Mouse (Mus musculus) layer of hippocampus, adult 8-10 months (tissue): ENCODE measurements at regions not wholly inside any gene's neighbourhood (a gene's known extent, or its start where the extent isn't known, plus 50 kb on each side); places are given as distances from the start of the nearest gene placed in this dataset.
A peak's percentile ranks its signal among the peaks of the same experiment; 100 is the strongest.

ENCODE experiments used
- DNase-seq, 2 experiments: peaks; one replicate each; pipeline ENCODE4 v3.0.0; 2022; ENCODE audit warnings: low spot score in 2 of 2

DNA sequence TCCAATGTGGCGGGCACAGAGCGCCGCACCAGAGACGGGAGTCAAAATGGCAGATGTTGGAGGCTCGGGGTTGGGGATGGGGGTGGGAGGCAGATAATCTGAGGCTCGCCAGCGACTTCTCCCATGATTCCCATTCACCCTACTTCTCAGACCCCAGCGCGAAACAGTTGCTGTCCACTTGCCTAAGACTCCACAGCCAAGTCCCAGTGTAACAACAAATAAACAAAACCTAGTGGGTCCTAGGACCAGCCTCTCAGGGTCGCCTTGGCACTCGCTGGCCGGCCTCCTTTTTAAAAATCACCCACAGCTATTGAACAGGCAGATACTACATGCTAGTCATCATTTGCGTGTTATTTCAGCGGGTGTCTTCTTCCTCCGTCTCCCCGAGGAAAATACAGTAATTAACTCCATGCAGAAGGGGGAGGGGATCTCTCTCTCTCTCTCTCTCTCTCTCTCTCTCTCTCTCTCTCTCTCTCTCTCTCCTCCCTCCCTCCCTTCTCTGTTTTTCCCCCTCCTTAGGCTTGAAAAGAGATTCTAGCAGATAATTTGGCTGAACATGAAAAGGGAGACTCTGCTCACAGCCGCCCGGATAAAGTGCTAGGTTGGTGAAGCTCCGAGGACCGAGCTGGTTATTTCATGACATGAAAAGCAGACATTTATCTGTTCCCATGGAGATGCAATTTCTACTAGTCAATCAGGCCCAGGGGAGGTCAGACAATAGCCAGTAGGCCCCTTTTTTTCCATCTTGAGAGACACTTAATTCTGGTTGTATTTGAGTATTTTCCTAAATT is 71.9 kb upstream of the Zfp217 start:
- DNase-seq: peak in 1 of 2 experiments; percentile 12

- peak in 1 of 2 experiments; percentile 8 for DNase-seq
Measured at GRCm38 (mm10) chr2:170219161-170219581, 71.3 kb upstream of the Zfp217 start.

GRCm38 (mm10) chr2:170218230-170219044 is 70.5 kb upstream of the Zfp217 start:
- peak; percentile 26 to 46 for DNase-seq

DNA sequence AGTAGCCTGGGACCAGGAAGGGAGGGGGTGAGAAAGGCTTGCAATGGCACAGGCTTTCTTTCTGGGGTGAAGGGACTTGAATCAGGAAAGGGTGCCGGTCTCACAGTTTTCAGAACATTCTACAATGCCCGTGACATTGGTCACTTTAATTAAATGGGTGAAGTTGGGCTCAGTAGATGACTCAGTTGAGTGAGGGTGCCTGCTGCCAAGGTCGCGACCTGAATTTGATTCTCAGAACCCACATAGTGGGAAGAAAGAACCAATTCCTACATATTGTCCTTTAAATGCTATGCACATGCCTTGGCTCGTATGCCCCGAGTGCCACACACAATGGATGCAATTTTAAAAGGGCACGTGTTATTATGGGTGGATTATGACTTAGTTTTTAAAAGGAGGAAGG is 68.4 kb upstream of the Zfp217 start:
- DNase-seq: no peak

GRCm38 (mm10) chr2:170209121-170209520 is 61.2 kb upstream of the Zfp217 start:
- DNase-seq: no peak

GRCm38 (mm10) chr2:170207878-170208277 is 60.0 kb upstream of the Zfp217 start:
- DNase-seq: no peak

DNA sequence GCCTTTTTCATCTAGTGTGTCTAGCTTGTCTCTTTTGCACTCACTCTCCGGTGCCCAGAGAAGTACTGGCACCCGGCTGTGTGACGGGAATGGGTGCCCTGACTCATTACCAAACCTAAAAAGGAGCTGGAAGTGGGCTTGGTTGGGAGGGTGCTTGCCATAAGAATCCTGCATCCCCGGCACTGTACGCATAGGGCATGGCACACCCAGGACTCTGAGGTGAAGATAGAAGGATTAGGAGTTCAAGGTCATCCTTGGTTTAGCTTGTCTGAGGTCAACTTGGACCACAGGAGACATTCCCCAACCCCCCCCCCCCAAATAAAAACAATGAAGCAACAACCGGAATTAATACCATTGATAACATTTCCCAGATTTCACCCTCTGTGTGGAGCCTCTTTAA is 59.5 kb upstream of the Zfp217 start:
- DNase-seq: no peak

GRCm38 (mm10) chr2:170206870-170207269 is 59.0 kb upstream of the Zfp217 start:
- DNase-seq: no peak

DNA sequence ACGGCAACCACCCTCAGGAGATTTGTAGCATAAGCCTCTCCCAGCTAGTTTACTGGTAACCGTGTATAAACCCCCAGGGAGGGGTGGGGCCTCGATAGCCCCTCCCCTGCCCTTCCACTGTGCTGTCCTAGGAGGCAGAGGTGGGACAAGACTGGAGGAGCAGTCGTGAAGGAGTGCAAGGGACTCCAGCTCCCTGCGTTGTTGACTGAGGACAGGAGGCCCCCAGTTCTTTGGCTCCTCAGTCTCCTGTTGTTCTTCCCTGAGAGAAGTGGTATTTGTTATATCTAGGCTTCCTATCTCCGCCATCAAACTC is 58.5 kb upstream of the Zfp217 start:
- no peak for DNase-seq

DNA sequence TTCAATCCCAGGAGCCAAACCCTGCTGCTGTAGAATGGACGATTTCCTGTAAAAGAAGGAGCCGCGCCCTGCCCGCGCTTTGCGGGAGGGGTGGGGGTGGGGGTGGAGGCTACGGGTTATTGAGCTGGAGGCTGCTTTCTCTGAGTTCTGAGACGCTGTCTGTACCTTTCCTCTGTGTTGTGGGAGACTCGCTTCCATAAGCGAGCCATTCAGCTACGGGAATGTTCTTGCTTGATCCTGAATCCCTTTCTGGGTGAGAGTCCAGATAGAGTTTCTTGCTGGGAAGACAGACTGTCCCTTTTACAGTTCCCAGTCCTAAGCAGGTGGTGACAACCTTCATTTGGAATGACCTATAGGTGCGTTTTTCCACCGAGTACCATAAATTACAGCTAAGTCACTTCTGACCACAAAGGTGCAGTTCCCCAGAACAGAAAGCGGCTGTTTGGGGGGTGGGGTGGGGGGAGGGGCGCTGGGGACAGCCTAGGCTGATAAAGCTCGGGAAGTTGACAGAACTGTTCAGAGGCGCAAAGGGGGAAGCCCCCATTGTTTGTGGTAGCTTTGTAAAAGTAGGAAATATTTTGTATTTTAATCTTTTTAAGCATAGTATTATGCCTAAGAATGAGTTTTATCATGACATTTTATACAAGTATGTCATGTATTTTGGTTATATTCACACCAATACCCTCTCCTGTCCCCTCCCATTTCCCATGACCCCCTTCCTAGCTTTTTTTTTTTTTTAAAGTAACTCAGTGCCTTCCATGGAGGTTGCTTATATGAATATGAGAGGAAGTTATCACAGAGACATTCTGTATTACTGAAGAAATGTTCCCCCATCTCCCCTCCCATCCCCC is 57.9 kb upstream of the Zfp217 start:
- no peak for DNase-seq

- DNase-seq: no peak
Measured at GRCm38 (mm10) chr2:170204768-170205514, 57.0 kb upstream of the Zfp217 start.

DNA sequence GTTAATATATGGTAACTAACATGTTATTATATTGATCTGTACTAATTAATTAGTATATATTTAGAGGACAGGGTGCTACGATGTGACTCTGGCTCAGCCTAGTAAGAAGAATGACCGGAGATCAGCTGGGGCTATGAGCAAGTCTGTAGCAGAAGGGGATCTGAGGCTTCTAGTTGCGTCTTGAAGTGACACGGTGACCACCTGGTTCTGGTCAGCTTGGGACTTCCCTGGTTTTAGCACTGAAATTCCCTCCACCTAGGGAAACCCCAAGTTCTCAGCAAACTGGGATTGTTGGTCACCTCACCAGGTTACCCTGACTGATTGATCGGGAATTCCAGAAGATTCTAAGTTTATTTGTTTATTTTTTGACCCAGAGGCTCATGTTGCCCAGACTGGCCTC is 55.6 kb upstream of the Zfp217 start:
- no peak for DNase-seq

DNA sequence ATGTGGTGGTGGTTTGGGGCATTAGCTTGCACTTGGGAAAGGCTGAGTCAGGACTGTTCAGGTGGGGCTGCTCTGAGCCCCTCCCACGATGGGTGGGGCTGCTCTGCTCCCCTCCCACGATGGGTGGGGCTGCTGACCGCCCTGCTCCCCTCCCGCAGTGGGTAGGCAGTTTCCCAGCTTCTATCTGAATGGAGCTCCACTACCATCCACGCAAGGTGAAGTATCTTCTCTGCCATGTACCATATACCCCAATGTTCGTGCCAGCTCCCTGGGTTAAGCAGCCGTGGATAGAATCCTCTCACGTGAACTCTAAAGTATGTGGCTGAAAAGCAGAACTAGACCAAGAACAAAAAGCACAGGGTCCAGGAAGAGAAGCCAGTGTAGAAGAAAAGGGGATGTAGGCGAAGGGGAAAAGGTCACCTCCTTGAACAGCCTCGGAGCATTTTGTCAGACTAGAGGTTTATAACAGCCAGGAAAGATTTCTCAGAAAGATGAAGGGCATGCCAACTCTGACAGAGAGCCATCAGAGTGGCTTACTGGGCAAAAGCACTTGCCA is 54.0 kb upstream of the Zfp217 start:
- no peak for DNase-seq
